Mouse (Mus musculus): ENCODE data around the gene Hbb-bh2. TPM values are rescaled to one million over a fixed set of nuclear protein-coding genes. Genes with fewer than 3 reads are reported as not detected.
A peak's percentile ranks its signal among the peaks of the same experiment; 100 is the strongest.

Hbb-bh2 gene
- polyA plus RNA-seq, 1 experiment: not detected

- no peak for TF ChIP-seq CTCF (IDR thresholded peaks at IDR 0.05; ENCODE audit: control insufficient read depth, insufficient read depth, insufficient read length)
- no peak for TF ChIP-seq USF1 (IDR thresholded peaks at IDR 0.05; ENCODE audit: low read depth)
- TF ChIP-seq CEBPB (IDR thresholded peaks at IDR 0.05; ENCODE audit: low read depth): no peak
- no peak for TF ChIP-seq MAX (IDR thresholded peaks at IDR 0.05)
- no peak for TF ChIP-seq FOSL1 (IDR thresholded peaks at IDR 0.05; ENCODE audit: insufficient read depth, low read length, poor library complexity, severe bottlenecking)
- TF ChIP-seq MYOD1 (IDR thresholded peaks at IDR 0.05; ENCODE audit: control insufficient read depth, insufficient read length, low read depth): no peak
- TF ChIP-seq MYOG (IDR thresholded peaks at IDR 0.05; ENCODE audit: control insufficient read depth, extremely low read depth, insufficient read length): no peak
- Histone ChIP-seq H3K27me3 (ENCODE audit: control insufficient read depth, insufficient read depth, insufficient read length) (no peaks in the 10 kb centered on the region), H3K79me3 (ENCODE audit: low read depth) (no peaks in the 10 kb centered on the region), H3K79me2 (ENCODE audit: control insufficient read depth, insufficient read depth) (no peaks in the 10 kb centered on the region), H3K36me3 (ENCODE audit: control insufficient read depth, insufficient read depth) (no peaks in the 10 kb centered on the region), H3ac (ENCODE audit: control insufficient read depth, insufficient read length, low read depth) (no peak overlapping the region), H3K4me3 (ENCODE audit: insufficient read depth, poor library complexity, severe bottlenecking) (no peak overlapping the region)
Measured at GRCm38 (mm10) chr7:103865716-103866115, 25.4 kb upstream of the Hbb-bh2 start.

GRCm38 (mm10) chr7:103861531-103861930 lies 21.2 kb upstream of the Hbb-bh2 start:
- no peaks in the 10 kb centered on the region for H3K36me3 ChIP-seq (ENCODE audit: control insufficient read depth, insufficient read depth)
- H3K79me3 ChIP-seq (ENCODE audit: low read depth): no peaks in the 10 kb centered on the region
- H3K79me2 ChIP-seq (ENCODE audit: control insufficient read depth, insufficient read depth): no peaks in the 10 kb centered on the region
- no peak overlapping the region for H3K4me3 ChIP-seq (ENCODE audit: insufficient read depth, poor library complexity, severe bottlenecking)
- H3ac ChIP-seq (ENCODE audit: control insufficient read depth, insufficient read length, low read depth): no peak overlapping the region
- TF ChIP-seq FOSL1 (IDR thresholded peaks at IDR 0.05; ENCODE audit: insufficient read depth, low read length, poor library complexity, severe bottlenecking): no peak
- no peak for TF ChIP-seq MAX (IDR thresholded peaks at IDR 0.05)
- TF ChIP-seq CTCF (IDR thresholded peaks at IDR 0.05; ENCODE audit: control insufficient read depth, insufficient read depth, insufficient read length): no peak
- TF ChIP-seq CEBPB (IDR thresholded peaks at IDR 0.05; ENCODE audit: low read depth): no peak
- no peak for TF ChIP-seq MYOG (IDR thresholded peaks at IDR 0.05; ENCODE audit: control insufficient read depth, extremely low read depth, insufficient read length)
- TF ChIP-seq USF1 (IDR thresholded peaks at IDR 0.05; ENCODE audit: low read depth): no peak
- TF ChIP-seq MYOD1 (IDR thresholded peaks at IDR 0.05; ENCODE audit: control insufficient read depth, insufficient read length, low read depth): no peak
- no peaks in the 10 kb centered on the region for H3K27me3 ChIP-seq (ENCODE audit: control insufficient read depth, insufficient read depth, insufficient read length)

DNA sequence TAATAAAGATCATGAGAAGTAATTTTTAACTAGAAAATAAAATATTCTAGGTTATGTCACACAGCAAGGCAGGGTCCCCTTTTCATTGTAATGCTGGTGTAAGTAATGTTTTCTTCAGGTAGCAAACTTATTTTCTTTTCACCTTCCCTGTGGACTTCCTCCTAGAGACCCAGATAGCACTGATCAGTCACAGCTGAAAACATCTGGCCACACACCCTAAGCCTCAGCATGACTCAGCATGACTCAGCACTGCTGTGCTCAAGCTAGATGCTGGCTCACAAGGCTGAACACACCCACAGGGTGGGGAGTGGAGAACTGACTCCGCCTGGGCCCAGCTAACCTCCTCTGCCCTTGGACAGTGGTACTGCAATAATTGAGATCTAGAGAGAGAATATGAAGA lies 20.5 kb upstream of the Hbb-bh2 start:
- H3K36me3 ChIP-seq (ENCODE audit: control insufficient read depth, insufficient read depth): no peaks in the 10 kb centered on the region
- no peaks in the 10 kb centered on the region for H3K79me3 ChIP-seq (ENCODE audit: low read depth)
- TF ChIP-seq MYOD1 (IDR thresholded peaks at IDR 0.05; ENCODE audit: control insufficient read depth, insufficient read length, low read depth) (peak; percentile 43), FOSL1 (IDR thresholded peaks at IDR 0.05; ENCODE audit: insufficient read depth, low read length, poor library complexity, severe bottlenecking) (peak; percentile 87), USF1 (IDR thresholded peaks at IDR 0.05; ENCODE audit: low read depth) (no peak)
- H3ac ChIP-seq (ENCODE audit: control insufficient read depth, insufficient read length, low read depth): no peak overlapping the region
- no peak overlapping the region for H3K4me3 ChIP-seq (ENCODE audit: insufficient read depth, poor library complexity, severe bottlenecking)
- no peaks in the 10 kb centered on the region for H3K27me3 ChIP-seq (ENCODE audit: control insufficient read depth, insufficient read depth, insufficient read length)
- H3K79me2 ChIP-seq (ENCODE audit: control insufficient read depth, insufficient read depth): no peaks in the 10 kb centered on the region

DNA sequence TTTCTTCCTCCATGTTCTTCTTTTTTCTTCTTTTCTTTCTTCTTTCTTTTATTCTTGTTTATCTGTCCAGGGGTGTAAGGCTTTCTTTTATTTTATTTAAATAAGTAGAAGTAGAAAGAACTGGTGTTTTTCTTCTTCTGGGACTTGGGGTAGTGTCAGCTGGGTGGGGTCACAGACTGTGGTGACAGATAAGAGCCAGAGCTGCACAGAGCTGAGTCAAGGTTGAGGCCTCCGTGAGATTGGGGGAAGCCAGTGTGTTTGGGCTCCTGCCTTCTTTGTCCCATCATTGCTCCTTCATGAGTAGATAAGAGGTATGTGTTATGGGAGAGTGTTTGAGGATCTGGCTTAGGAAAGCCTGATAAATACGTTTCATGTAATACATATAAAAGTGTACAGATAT lies 18.8 kb upstream of the Hbb-bh2 start:
- H3K36me3 ChIP-seq (ENCODE audit: control insufficient read depth, insufficient read depth): no peaks in the 10 kb centered on the region
- TF ChIP-seq MYOD1 (IDR thresholded peaks at IDR 0.05; ENCODE audit: control insufficient read depth, insufficient read length, low read depth): no peak
- TF ChIP-seq MYOG (IDR thresholded peaks at IDR 0.05; ENCODE audit: control insufficient read depth, extremely low read depth, insufficient read length): no peak
- no peak for TF ChIP-seq USF1 (IDR thresholded peaks at IDR 0.05; ENCODE audit: low read depth)
- no peak for TF ChIP-seq MAX (IDR thresholded peaks at IDR 0.05)
- no peak for TF ChIP-seq CTCF (IDR thresholded peaks at IDR 0.05; ENCODE audit: control insufficient read depth, insufficient read depth, insufficient read length)
- no peak for TF ChIP-seq FOSL1 (IDR thresholded peaks at IDR 0.05; ENCODE audit: insufficient read depth, low read length, poor library complexity, severe bottlenecking)
- H3K27me3 ChIP-seq (ENCODE audit: control insufficient read depth, insufficient read depth, insufficient read length): no peaks in the 10 kb centered on the region
- no peak overlapping the region for H3ac ChIP-seq (ENCODE audit: control insufficient read depth, insufficient read length, low read depth)
- no peaks in the 10 kb centered on the region for H3K79me2 ChIP-seq (ENCODE audit: control insufficient read depth, insufficient read depth)
- no peak overlapping the region for H3K4me3 ChIP-seq (ENCODE audit: insufficient read depth, poor library complexity, severe bottlenecking)
- no peaks in the 10 kb centered on the region for H3K79me3 ChIP-seq (ENCODE audit: low read depth)

- Histone ChIP-seq H3K79me2 (ENCODE audit: control insufficient read depth, insufficient read depth) (no peaks in the 10 kb centered on the region), H3K4me3 (ENCODE audit: insufficient read depth, poor library complexity, severe bottlenecking) (no peak overlapping the region), H3K36me3 (ENCODE audit: control insufficient read depth, insufficient read depth) (no peaks in the 10 kb centered on the region), H3K27me3 (ENCODE audit: control insufficient read depth, insufficient read depth, insufficient read length) (no peaks in the 10 kb centered on the region), H3K79me3 (ENCODE audit: low read depth) (no peaks in the 10 kb centered on the region), H3ac (ENCODE audit: control insufficient read depth, insufficient read length, low read depth) (no peak overlapping the region)
- TF ChIP-seq MAX (IDR thresholded peaks at IDR 0.05) (no peak), CTCF (IDR thresholded peaks at IDR 0.05; ENCODE audit: control insufficient read depth, insufficient read depth, insufficient read length) (no peak), MYOG (IDR thresholded peaks at IDR 0.05; ENCODE audit: control insufficient read depth, extremely low read depth, insufficient read length) (no peak), MYOD1 (IDR thresholded peaks at IDR 0.05; ENCODE audit: control insufficient read depth, insufficient read length, low read depth) (no peak), CEBPB (IDR thresholded peaks at IDR 0.05; ENCODE audit: low read depth) (no peak), FOSL1 (IDR thresholded peaks at IDR 0.05; ENCODE audit: insufficient read depth, low read length, poor library complexity, severe bottlenecking) (no peak), USF1 (IDR thresholded peaks at IDR 0.05; ENCODE audit: low read depth) (no peak)
Measured at GRCm38 (mm10) chr7:103854669-103855068, 14.3 kb upstream of the Hbb-bh2 start.

GRCm38 (mm10) chr7:103853090-103853489 lies 12.8 kb upstream of the Hbb-bh2 start, which contains the start of gene Hbb-y:
Hbb-y (minus strand) TSS chr7:103853216.
- H3K4me3 ChIP-seq (ENCODE audit: insufficient read depth, poor library complexity, severe bottlenecking): no peak within 1 kb of the TSS
- no peak within 1 kb of the TSS for H3ac ChIP-seq (ENCODE audit: control insufficient read depth, insufficient read length, low read depth)

More at GRCm38 (mm10) chr7:103853090-103853489, 12.8 kb upstream of the Hbb-bh2 start, which contains the start of gene Hbb-y:
- H3K79me3 ChIP-seq (ENCODE audit: low read depth): no peaks in the 10 kb centered on the region
- no peaks in the 10 kb centered on the region for H3K79me2 ChIP-seq (ENCODE audit: control insufficient read depth, insufficient read depth)
- H3K36me3 ChIP-seq (ENCODE audit: control insufficient read depth, insufficient read depth): no peaks in the 10 kb centered on the region
- TF ChIP-seq FOSL1 (IDR thresholded peaks at IDR 0.05; ENCODE audit: insufficient read depth, low read length, poor library complexity, severe bottlenecking) (no peak), MYOD1 (IDR thresholded peaks at IDR 0.05; ENCODE audit: control insufficient read depth, insufficient read length, low read depth) (no peak), MYOG (IDR thresholded peaks at IDR 0.05; ENCODE audit: control insufficient read depth, extremely low read depth, insufficient read length) (no peak), CTCF (IDR thresholded peaks at IDR 0.05; ENCODE audit: control insufficient read depth, insufficient read depth, insufficient read length) (no peak), CEBPB (IDR thresholded peaks at IDR 0.05; ENCODE audit: low read depth) (no peak), USF1 (IDR thresholded peaks at IDR 0.05; ENCODE audit: low read depth) (no peak), MAX (IDR thresholded peaks at IDR 0.05) (no peak)
- H3K27me3 ChIP-seq (ENCODE audit: control insufficient read depth, insufficient read depth, insufficient read length): no peaks in the 10 kb centered on the region

Data from C2C12 (cell line).